Comparison of ENCODE assay signal across 23 mouse cellular contexts in genomic region chrX:97744356-97744755, GRCm38 (mm10).
DNase-seq lines count a peak whose midpoint lies in the region; ATAC-seq and TF ChIP-seq lines count a peak whose summit lies in the region.
"Had no signal": no experiment of that assay in that cellular context is flagged by ENCODE, and none has a peak within 500 bp of the region (broad histone marks: within the 10 kb centered on the region; RNA-seq: fewer than 3 reads in every experiment).

No protein-coding gene starts in this region.

- no peak overlapping the region for H3K9ac ChIP-seq in liver, postnatal 0 days (replicated peaks)
- H3K9ac ChIP-seq in liver, embryonic 12.5 days, result no peak overlapping the region
- no peak overlapping the region for H3K9ac ChIP-seq in intestine, embryonic 15.5 days
- H3K9ac ChIP-seq: forebrain, postnatal 0 days; heart, embryonic 13.5 days; hindbrain, embryonic 12.5 days; midbrain, embryonic 13.5 days had no signal

- WGBS in liver, postnatal 0 days (ENCODE audit: insufficient replicate concordance), result 77% methylated on average over 3 of the region's 3 CpGs
- whole genome bisulfite sequencing in liver, embryonic 12.5 days (ENCODE audit: insufficient replicate concordance), result 72% methylated on average over 3 of the region's 3 CpGs
- WGBS in intestine, embryonic 15.5 days, result 85% methylated on average over 3 of the region's 3 CpGs

- TF ChIP-seq EP300 in liver, postnatal 0 days (IDR thresholded peaks at IDR 0.05; ENCODE audit: low read depth), result no peak

- no peaks in the 10 kb centered on the region for H3K4me1 ChIP-seq in liver, postnatal 0 days (ENCODE audit: insufficient read depth)
- no peaks in the 10 kb centered on the region for H3K4me1 ChIP-seq in liver, embryonic 12.5 days
- H3K4me1 ChIP-seq in intestine, embryonic 15.5 days (replicated peaks), result no peaks in the 10 kb centered on the region
- H3K4me1 ChIP-seq: heart, embryonic 13.5 days; hindbrain, embryonic 12.5 days; limb, embryonic 10.5 days; megakaryocyte, embryonic 14.5 days; midbrain, embryonic 13.5 days had no signal

- peak; percentile 63 for DNase-seq in adrenal gland, adult 2 months
- DNase-seq in adrenal gland, postnatal 4 days (ENCODE audit: low spot score in 2 of 2), result no peak
- DNase-seq in liver, postnatal 0 days, result no peak
- DNase-seq in kidney, adult 9 months, result peak; percentile 82
- no peak for DNase-seq in embryo, embryonic 11 days
- no peak for DNase-seq in embryo, embryonic 10 days (ENCODE audit: low spot score)
- DNase-seq: cerebellum, adult 11 months; cerebellum, adult 9-11 months; forebrain, postnatal 0 days; gastrocnemius, postnatal 14 days; heart, adult 11 months; heart, postnatal 14 days; liver; lung, adult 2 months; right cerebral cortex, postnatal 25 days; spleen, adult 18-20 months had no signal

- ATAC-seq in liver, postnatal 0 days, result peak; percentile 31; the same call in 1 of the 2 replicates
- no peak for ATAC-seq in liver, embryonic 12.5 days
- no peak for ATAC-seq in intestine, embryonic 15.5 days
- ATAC-seq: forebrain, postnatal 0 days; midbrain, embryonic 13.5 days had no signal

- no peaks in the 10 kb centered on the region for H3K27me3 ChIP-seq in liver, postnatal 0 days (ENCODE audit: insufficient read depth, low read length)
- no peaks in the 10 kb centered on the region for H3K27me3 ChIP-seq in liver, embryonic 12.5 days (replicated peaks)
- H3K27me3 ChIP-seq in intestine, embryonic 15.5 days (replicated peaks), result no peaks in the 10 kb centered on the region
- H3K27me3 ChIP-seq: heart, embryonic 13.5 days; hindbrain, embryonic 12.5 days; midbrain, embryonic 13.5 days had no signal

- no peaks in the 10 kb centered on the region for H3K9me3 ChIP-seq in liver, postnatal 0 days (ENCODE audit: low read length)
- H3K9me3 ChIP-seq in liver, embryonic 12.5 days (replicated peaks), result no peaks in the 10 kb centered on the region
- no peaks in the 10 kb centered on the region for H3K9me3 ChIP-seq in intestine, embryonic 15.5 days
- H3K9me3 ChIP-seq: heart, embryonic 13.5 days; hindbrain, embryonic 12.5 days; limb, embryonic 10.5 days; megakaryocyte, embryonic 14.5 days; midbrain, embryonic 13.5 days had no signal

- no peak overlapping the region for H3K4me2 ChIP-seq in liver, postnatal 0 days (ENCODE audit: low read depth, low read length)
- H3K4me2 ChIP-seq in liver, embryonic 12.5 days, result no peak overlapping the region
- no peak overlapping the region for H3K4me2 ChIP-seq in intestine, embryonic 15.5 days (replicated peaks)
- H3K4me2 ChIP-seq: heart, embryonic 13.5 days; hindbrain, embryonic 12.5 days; midbrain, embryonic 13.5 days had no signal

- no peak overlapping the region for H3K4me3 ChIP-seq in liver, postnatal 0 days (ENCODE audit: low read depth, low read length)
- no peak overlapping the region for H3K4me3 ChIP-seq in liver, embryonic 12.5 days
- H3K4me3 ChIP-seq in intestine, embryonic 15.5 days (replicated peaks), result no peak overlapping the region
- H3K4me3 ChIP-seq: heart, embryonic 13.5 days; hindbrain, embryonic 12.5 days; limb, embryonic 10.5 days; megakaryocyte, embryonic 14.5 days; midbrain, embryonic 13.5 days had no signal

- TF ChIP-seq CTCF in liver, postnatal 0 days (IDR thresholded peaks at IDR 0.05; ENCODE audit: low read depth), result no peak

- H3K36me3 ChIP-seq in liver, postnatal 0 days (replicated peaks; ENCODE audit: insufficient read depth, low read length), result no peaks in the 10 kb centered on the region
- H3K36me3 ChIP-seq in liver, embryonic 12.5 days, result no peaks in the 10 kb centered on the region
- no peaks in the 10 kb centered on the region for H3K36me3 ChIP-seq in intestine, embryonic 15.5 days
- H3K36me3 ChIP-seq: heart, embryonic 13.5 days; hindbrain, embryonic 12.5 days; limb, embryonic 10.5 days; midbrain, embryonic 13.5 days had no signal

- H3K27ac ChIP-seq in liver, postnatal 0 days (ENCODE audit: low read depth), result no peak overlapping the region
- H3K27ac ChIP-seq in liver, embryonic 12.5 days, result no peak overlapping the region
- H3K27ac ChIP-seq in intestine, embryonic 15.5 days, result no peak overlapping the region
- H3K27ac ChIP-seq: heart, embryonic 13.5 days; hindbrain, embryonic 12.5 days; limb, embryonic 10.5 days; midbrain, embryonic 13.5 days had no signal

Comparison
In these comparisons a context has a peak if more than half of its experiments do, and no peak if none do; other contexts are left out.
1. DNase-seq: peak in adrenal gland, adult 2 months (single experiment) and kidney, adult 9 months (single experiment); none in adrenal gland, postnatal 4 days (0 of 2), liver, postnatal 0 days (single experiment), embryo, embryonic 11 days (single experiment) and embryo, embryonic 10 days (single experiment).